Mouse (Mus musculus): ENCODE measurements at regions not wholly inside any gene's neighbourhood (a gene's known extent, or its start where the extent isn't known, plus 50 kb on each side); places are given as distances from the start of the nearest gene placed in this dataset.
A peak's percentile ranks its signal among the peaks of the same experiment; 100 is the strongest.

GRCm38 (mm10) chr2:159404940-159405339, 610.3 kb downstream of the Dhx35 start:
- no peak for TF ChIP-seq CTCF (IDR thresholded peaks at IDR 0.05; ENCODE audit: low read depth)
- Histone ChIP-seq H3K4me3 (ENCODE audit: low read length) (no peak overlapping the region), H3K4me2 (ENCODE audit: low read depth, low read length) (no peak overlapping the region), H3K9ac (replicated peaks; ENCODE audit: low read length) (no peak overlapping the region), H3K9me3 (ENCODE audit: low read length) (no peaks in the 10 kb centered on the region), H3K36me3 (ENCODE audit: insufficient read depth, low read length) (no peaks in the 10 kb centered on the region), H3K27ac (no peak overlapping the region), H3K4me1 (ENCODE audit: insufficient read depth, low read length) (no peaks in the 10 kb centered on the region), H3K27me3 (ENCODE audit: insufficient read depth, low read length) (no peaks in the 10 kb centered on the region)
- WGBS, result 50% methylated on average over 1 of the region's 1 CpGs
- no peak for ATAC-seq
- no peak for DNase-seq (ENCODE audit: low spot score)

GRCm38 (mm10) chr2:159414599-159414998, 620.0 kb downstream of the Dhx35 start:
- Histone ChIP-seq H3K4me1 (ENCODE audit: insufficient read depth, low read length) (no peaks in the 10 kb centered on the region), H3K36me3 (ENCODE audit: insufficient read depth, low read length) (no peaks in the 10 kb centered on the region), H3K9me3 (ENCODE audit: low read length) (no peaks in the 10 kb centered on the region), H3K9ac (replicated peaks; ENCODE audit: low read length) (no peak overlapping the region), H3K4me3 (ENCODE audit: low read length) (no peak overlapping the region), H3K4me2 (ENCODE audit: low read depth, low read length) (no peak overlapping the region), H3K27me3 (ENCODE audit: insufficient read depth, low read length) (no peaks in the 10 kb centered on the region), H3K27ac (no peak overlapping the region)
- DNase-seq (ENCODE audit: low spot score) (peak; percentile 48), ATAC-seq (no peak)
- TF ChIP-seq CTCF (IDR thresholded peaks at IDR 0.05; ENCODE audit: low read depth), result no peak
- 19% methylated on average over 1 of the region's 1 CpGs for WGBS

GRCm38 (mm10) chr2:159418371-159418940, 623.8 kb downstream of the Dhx35 start:
- no peaks in the 10 kb centered on the region for H3K36me3 ChIP-seq (ENCODE audit: insufficient read depth, low read length)
- H3K4me1 ChIP-seq (ENCODE audit: insufficient read depth, low read length), result no peaks in the 10 kb centered on the region
- WGBS, result 42% methylated on average over 7 of the region's 7 CpGs
- DNase-seq (ENCODE audit: low spot score) (no peak), ATAC-seq (no peak)
- H3K4me2 ChIP-seq (ENCODE audit: low read depth, low read length), result no peak overlapping the region
- no peak overlapping the region for H3K9ac ChIP-seq (replicated peaks; ENCODE audit: low read length)
- H3K4me3 ChIP-seq (ENCODE audit: low read length), result no peak overlapping the region
- no peak for TF ChIP-seq CTCF (IDR thresholded peaks at IDR 0.05; ENCODE audit: low read depth)
- no peaks in the 10 kb centered on the region for H3K27me3 ChIP-seq (ENCODE audit: insufficient read depth, low read length)
- no peaks in the 10 kb centered on the region for H3K9me3 ChIP-seq (ENCODE audit: low read length)
- H3K27ac ChIP-seq, result no peak overlapping the region

- no peak for DNase-seq (ENCODE audit: low spot score)
- H3K4me2 ChIP-seq (ENCODE audit: low read depth, low read length), result no peak overlapping the region
Observed at GRCm38 (mm10) chr2:159422281-159422937, 627.8 kb downstream of the Dhx35 start.

DNA sequence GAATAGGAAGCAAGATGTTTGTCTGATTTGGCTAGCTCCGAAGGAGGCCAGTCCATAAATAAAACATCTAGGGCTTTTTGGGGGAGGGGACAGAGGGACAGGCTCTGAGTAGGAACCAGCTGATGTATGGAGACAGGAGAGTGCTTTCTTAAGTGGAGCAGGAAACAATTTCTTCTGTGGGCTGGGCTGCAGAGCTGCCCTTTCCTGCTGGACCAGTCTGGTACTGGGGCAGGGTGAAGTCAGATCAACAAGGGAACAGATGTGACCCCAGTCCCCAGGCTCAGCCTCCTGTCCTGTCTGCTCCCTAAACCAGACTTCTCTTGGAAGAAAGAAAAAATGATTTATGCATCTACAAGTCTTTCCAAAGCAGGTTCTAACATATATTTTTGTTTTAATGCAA, 633.6 kb downstream of the Dhx35 start:
- Histone ChIP-seq H3K4me1 (ENCODE audit: insufficient read depth, low read length) (no peaks in the 10 kb centered on the region), H3K27me3 (ENCODE audit: insufficient read depth, low read length) (no peaks in the 10 kb centered on the region), H3K9ac (replicated peaks; ENCODE audit: low read length) (no peak overlapping the region), H3K4me2 (ENCODE audit: low read depth, low read length) (no peak overlapping the region), H3K4me3 (ENCODE audit: low read length) (no peak overlapping the region), H3K36me3 (ENCODE audit: insufficient read depth, low read length) (no peaks in the 10 kb centered on the region), H3K9me3 (ENCODE audit: low read length) (no peaks in the 10 kb centered on the region), H3K27ac (no peak overlapping the region)
- DNase-seq (ENCODE audit: low spot score) (no peak), ATAC-seq (no peak)
- 77% methylated on average over 1 of the region's 1 CpGs for WGBS
- TF ChIP-seq CTCF (IDR thresholded peaks at IDR 0.05; ENCODE audit: low read depth), result no peak

More at GRCm38 (mm10) chr2:159422281-159422937, 627.8 kb downstream of the Dhx35 start:
- Histone ChIP-seq H3K27me3 (ENCODE audit: insufficient read depth, low read length) (no peaks in the 10 kb centered on the region), H3K4me3 (ENCODE audit: low read length) (no peak overlapping the region), H3K27ac (no peak overlapping the region), H3K9ac (replicated peaks; ENCODE audit: low read length) (no peak overlapping the region), H3K36me3 (ENCODE audit: insufficient read depth, low read length) (no peaks in the 10 kb centered on the region), H3K9me3 (ENCODE audit: low read length) (no peaks in the 10 kb centered on the region), H3K4me1 (ENCODE audit: insufficient read depth, low read length) (no peaks in the 10 kb centered on the region)
- TF ChIP-seq CTCF (IDR thresholded peaks at IDR 0.05; ENCODE audit: low read depth), result no peak
- ATAC-seq, result no peak
- 37% methylated on average over 7 of the region's 7 CpGs for WGBS

DNA sequence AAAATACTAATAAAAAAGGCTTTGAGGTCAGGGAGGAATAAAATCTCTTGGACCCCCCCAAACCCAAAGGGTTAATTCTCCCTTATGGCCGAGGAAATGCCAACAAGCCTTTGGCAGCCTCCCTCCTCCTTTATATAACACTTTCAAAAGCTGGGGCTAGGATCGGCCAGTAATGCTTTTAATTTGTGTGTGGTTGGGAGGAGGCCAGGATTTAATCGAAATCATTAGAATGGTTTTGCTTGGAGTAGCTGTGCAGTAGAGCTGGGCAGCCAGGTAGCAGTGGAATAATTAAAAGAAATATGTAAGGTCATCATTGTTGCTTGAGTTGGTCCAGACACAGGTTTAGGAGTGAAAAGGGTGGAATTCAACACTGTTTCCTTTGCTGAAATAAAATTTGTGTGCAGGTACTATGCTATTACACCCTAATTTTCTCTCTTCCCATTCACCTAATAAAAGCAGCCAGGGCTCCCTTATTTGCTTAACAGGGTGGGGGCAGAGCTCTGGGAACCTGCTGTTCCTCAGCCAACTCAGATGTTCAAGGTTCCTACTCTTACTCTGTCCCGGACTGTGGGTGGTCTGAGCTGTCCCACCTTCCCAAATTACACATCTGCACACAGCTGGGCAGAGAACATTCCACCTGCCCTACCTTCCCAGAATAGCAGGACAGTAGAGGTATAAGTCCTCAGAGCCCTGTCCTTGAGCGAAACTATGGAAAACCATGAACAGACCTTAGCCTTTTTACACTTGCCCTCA, 636.1 kb downstream of the Dhx35 start:
- no peak for ATAC-seq
- H3K4me2 ChIP-seq (ENCODE audit: low read depth, low read length), result no peak overlapping the region
- no peak for TF ChIP-seq CTCF (IDR thresholded peaks at IDR 0.05; ENCODE audit: low read depth)
- no peaks in the 10 kb centered on the region for H3K36me3 ChIP-seq (ENCODE audit: insufficient read depth, low read length)
- no peaks in the 10 kb centered on the region for H3K9me3 ChIP-seq (ENCODE audit: low read length)
- no peak overlapping the region for H3K9ac ChIP-seq (replicated peaks; ENCODE audit: low read length)
- H3K4me3 ChIP-seq (ENCODE audit: low read length), result no peak overlapping the region
- DNase-seq (ENCODE audit: low spot score), result no peak
- no peak overlapping the region for H3K27ac ChIP-seq
- WGBS, result 57% methylated on average over 5 of the region's 5 CpGs
- no peaks in the 10 kb centered on the region for H3K4me1 ChIP-seq (ENCODE audit: insufficient read depth, low read length)
- no peaks in the 10 kb centered on the region for H3K27me3 ChIP-seq (ENCODE audit: insufficient read depth, low read length)

DNA sequence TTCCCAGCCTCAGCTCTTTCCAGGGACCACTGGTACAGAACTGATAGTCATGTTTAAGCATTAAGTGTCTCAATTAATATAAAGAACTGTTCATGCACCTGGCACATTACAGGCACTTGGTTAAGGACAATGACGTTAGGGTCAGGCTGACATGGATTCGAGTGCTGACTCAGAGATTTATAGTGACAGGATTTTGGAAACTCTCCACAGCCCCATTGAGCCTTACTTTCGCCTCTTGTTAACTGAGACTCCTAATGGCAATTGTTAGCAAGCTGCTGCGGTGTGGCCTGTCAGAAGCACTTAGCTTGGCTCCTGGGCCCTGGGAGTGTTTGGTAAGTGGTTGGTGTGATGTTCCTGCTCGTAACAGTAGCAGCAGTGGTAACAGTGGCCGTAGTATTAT, 644.4 kb downstream of the Dhx35 start:
- Histone ChIP-seq H3K4me2 (ENCODE audit: low read depth, low read length) (no peak overlapping the region), H3K4me3 (ENCODE audit: low read length) (no peak overlapping the region), H3K9me3 (ENCODE audit: low read length) (no peaks in the 10 kb centered on the region), H3K36me3 (ENCODE audit: insufficient read depth, low read length) (no peaks in the 10 kb centered on the region), H3K27me3 (ENCODE audit: insufficient read depth, low read length) (no peaks in the 10 kb centered on the region), H3K27ac (no peak overlapping the region), H3K4me1 (ENCODE audit: insufficient read depth, low read length) (no peaks in the 10 kb centered on the region), H3K9ac (replicated peaks; ENCODE audit: low read length) (no peak overlapping the region)
- TF ChIP-seq CTCF (IDR thresholded peaks at IDR 0.05; ENCODE audit: low read depth), result no peak
- ATAC-seq (no peak), DNase-seq (ENCODE audit: low spot score) (no peak)
- WGBS, result 76% methylated on average over 6 of the region's 6 CpGs
